Mouse (Mus musculus) lung, embryonic 16.5 days (tissue): ENCODE data around the gene Zfp553. TPM values are rescaled to one million over a fixed set of nuclear protein-coding genes. Genes with fewer than 3 reads are reported as not detected.

ENCODE experiments used
- ATAC-seq: fragments of 200-750 bp; cut with Nextera tagmentation; 2 replicates; pipeline ENCODE4 v1.8.0; 2017; ENCODE audit warnings: low read depth, mild to moderate bottlenecking, moderate library complexity
- H3K27ac ChIP-seq: fragments of 300-500 bp; sonication (generic); 2 replicates; pipeline ENCODE4 v1.5.1; 2014; ENCODE audit warnings: mild to moderate bottlenecking, control low read depth, low read length
- H3K27me3 ChIP-seq: fragments of 300-500 bp; sonication (generic); 2 replicates; pipeline ENCODE4 v1.6.1; 2014; ENCODE audit warnings: low read depth, low read length, mixed read lengths; ENCODE audit not compliant: control insufficient read depth, insufficient read depth
- H3K36me3 ChIP-seq: fragments of 300-500 bp; sonication (generic); 2 replicates; pipeline ENCODE4 v1.6.1; 2014; ENCODE audit warnings: low read length; ENCODE audit not compliant: control insufficient read depth, insufficient read depth
- H3K4me1 ChIP-seq: fragments of 300-500 bp; sonication (generic); replicated peaks from 2 replicates; pipeline ENCODE4 v1.6.1; 2014; ENCODE audit warnings: low read length, mixed read lengths; ENCODE audit not compliant: control insufficient read depth, insufficient read depth
- H3K4me2 ChIP-seq: fragments of 300-500 bp; sonication (generic); 2 replicates; pipeline ENCODE4 v1.6.1; 2014; ENCODE audit warnings: low read depth, low read length, control low read depth
- H3K4me3 ChIP-seq: fragments of 300-500 bp; sonication (generic); 2 replicates; pipeline ENCODE4 v1.5.1; 2014; ENCODE audit warnings: mild to moderate bottlenecking, low read length, control low read depth
- H3K9ac ChIP-seq: fragments of 300-500 bp; sonication (generic); 2 replicates; pipeline ENCODE4 v1.6.1; 2014; ENCODE audit warnings: low read length, control low read depth
- H3K9me3 ChIP-seq: fragments of 300-500 bp; sonication (generic); 2 replicates; pipeline ENCODE4 v1.6.1; 2016; ENCODE audit warnings: low read length; ENCODE audit not compliant: control insufficient read depth
- WGBS: fragments of 180-500 bp; shearing (Covaris S2); extraction: QIAGEN DNeasy Blood & Tissue Kit; methylation state at CpG from one replicate; pipeline ENCODE4 v1.1.7; 2014; 5-methylcytosine and 5-hydroxymethylcytosine counted together
- polyA plus RNA-seq: library from polyadenylated mRNA; unstranded; fragments of >200 nt; fragmentation: Nextera tagmentation; extraction: Ambion mirVana; gene quantifications from 2 replicates; pipeline ENCODE4 v1.2.1, GENCODE M21; 2015

The Zfp553 gene
- polyA plus RNA-seq, 1 experiment from 2014 or later = 27.7 TPM

DNA sequence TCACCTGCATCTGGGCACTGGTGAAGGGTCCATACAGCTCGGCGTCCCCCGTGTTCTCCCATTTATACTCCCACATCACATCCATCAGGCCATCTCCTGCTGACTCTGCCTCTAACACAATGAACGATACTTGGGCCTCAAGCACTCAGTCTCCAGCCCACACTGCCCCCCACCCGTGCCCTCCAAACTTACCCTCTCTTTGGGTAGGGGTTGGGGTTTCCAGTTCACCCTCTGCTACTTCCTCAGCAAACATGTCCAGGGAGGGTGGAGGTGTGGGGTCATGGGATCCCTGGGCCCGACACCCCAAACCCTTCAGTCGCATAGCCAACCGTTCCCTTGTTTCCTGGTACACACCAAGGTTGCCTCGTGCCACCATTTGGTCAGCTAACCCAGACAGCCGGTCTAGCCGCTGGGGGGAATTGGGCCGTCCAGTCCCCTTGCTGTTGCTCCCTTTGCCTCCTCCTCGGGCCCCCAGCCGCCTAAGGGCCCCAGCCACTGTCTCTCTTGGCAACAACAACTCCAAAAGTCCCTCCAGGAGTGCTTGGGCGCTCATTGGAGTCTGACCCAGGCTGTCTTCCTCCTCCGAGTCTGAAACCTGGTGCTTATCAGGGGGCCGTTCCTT, 38.7 kb upstream of the Zfp553 start:
- peak overlapping the region; percentile 93 for H3K4me2 ChIP-seq
- WGBS = 87% methylated on average over 17 of the region's 17 CpGs
- no peak overlapping the region for H3K4me3 ChIP-seq
- H3K36me3 ChIP-seq = peaks cover 47% of the 10 kb centered on the region
- peaks cover 17% of the 10 kb centered on the region for H3K4me1 ChIP-seq
- no peak for ATAC-seq
- no peaks in the 10 kb centered on the region for H3K9me3 ChIP-seq
- no peaks in the 10 kb centered on the region for H3K27me3 ChIP-seq
- H3K9ac ChIP-seq = no peak overlapping the region; the same call in 1 of the 2 replicates
- H3K27ac ChIP-seq = no peak overlapping the region

- peak overlapping the region; percentile 91 for H3K4me3 ChIP-seq
Observed at GRCm38 (mm10) chr7:127194633-127195029, 38.2 kb upstream of the Zfp553 start.

GRCm38 (mm10) chr7:127195544-127196295, 37.1 kb upstream of the Zfp553 start, which contains the start of gene Cd2bp2:
Cd2bp2 (minus strand) TSS chr7:127196050.
- Histone ChIP-seq H3K36me3 (peaks cover 61% of the 10 kb centered on the region), H3K4me1 (peaks cover 17% of the 10 kb centered on the region), H3K27me3 (no peaks in the 10 kb centered on the region), H3K9me3 (no peaks in the 10 kb centered on the region), H3K4me3 (peak within 1 kb of the TSS; percentile 91), H3K9ac (peak within 1 kb of the TSS; percentile 85), H3K4me2 (peak within 1 kb of the TSS; percentile 93), H3K27ac (peak within 1 kb of the TSS; percentile 93)
- ATAC-seq = peak; percentile 98
- WGBS = under 1% methylated on average over 51 of the region's 51 CpGs

More at GRCm38 (mm10) chr7:127194633-127195029, 38.2 kb upstream of the Zfp553 start:
- Histone ChIP-seq H3K36me3 (peaks cover 52% of the 10 kb centered on the region), H3K9ac (peak overlapping the region; percentile 82), H3K27ac (no peak overlapping the region), H3K9me3 (no peaks in the 10 kb centered on the region), H3K4me1 (peaks cover 17% of the 10 kb centered on the region), H3K4me2 (peak overlapping the region; percentile 93), H3K27me3 (no peaks in the 10 kb centered on the region)
- ATAC-seq = no peak
- WGBS = 55% methylated on average over 7 of the region's 7 CpGs

DNA sequence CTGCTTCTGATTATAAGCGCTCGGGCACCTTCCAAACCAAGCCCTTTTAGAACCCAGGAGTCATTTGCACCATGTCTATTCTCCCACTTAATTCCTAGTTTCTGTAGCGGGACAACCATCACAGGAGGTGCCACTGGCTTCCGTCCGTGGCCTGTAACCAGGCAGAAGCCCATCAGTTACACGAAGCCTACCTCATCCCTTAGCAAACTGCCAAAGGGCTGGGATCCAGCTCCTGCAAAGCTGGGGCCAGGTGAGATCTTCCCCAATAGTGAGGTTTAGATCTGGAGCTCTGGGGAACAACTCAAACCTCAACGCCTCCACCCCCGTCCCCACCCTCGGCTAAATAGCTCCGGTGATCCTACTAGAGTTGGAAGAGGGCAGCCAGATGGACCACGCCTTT, 36.4 kb upstream of the Zfp553 start:
- Histone ChIP-seq H3K9me3 (no peaks in the 10 kb centered on the region), H3K9ac (peak overlapping the region; percentile 85), H3K36me3 (peaks cover 63% of the 10 kb centered on the region), H3K4me3 (peak overlapping the region; percentile 91), H3K27ac (peak overlapping the region; percentile 92), H3K27me3 (no peaks in the 10 kb centered on the region), H3K4me2 (peak overlapping the region; percentile 86), H3K4me1 (peaks cover 17% of the 10 kb centered on the region)
- WGBS = 61% methylated on average over 11 of the region's 11 CpGs
- ATAC-seq = no peak

GRCm38 (mm10) chr7:127206606-127207005, 26.3 kb upstream of the Zfp553 start:
- no peak overlapping the region for H3K27ac ChIP-seq
- H3K27me3 ChIP-seq = no peaks in the 10 kb centered on the region
- peaks cover 15% of the 10 kb centered on the region for H3K36me3 ChIP-seq
- H3K4me2 ChIP-seq = peak overlapping the region; percentile 92
- H3K9ac ChIP-seq = peak overlapping the region; percentile 96
- WGBS = 39% methylated on average over 2 of the region's 2 CpGs
- H3K9me3 ChIP-seq = no peaks in the 10 kb centered on the region
- peaks cover 15% of the 10 kb centered on the region for H3K4me1 ChIP-seq
- peak overlapping the region; percentile 90 for H3K4me3 ChIP-seq
- no peak for ATAC-seq

GRCm38 (mm10) chr7:127207374-127208294, 25.2 kb upstream of the Zfp553 start:
- H3K27ac ChIP-seq = peak overlapping the region; percentile 89
- H3K4me3 ChIP-seq = peak overlapping the region; percentile 90
- H3K9ac ChIP-seq = peak overlapping the region; percentile 96
- no peaks in the 10 kb centered on the region for H3K9me3 ChIP-seq
- H3K4me2 ChIP-seq = peak overlapping the region; percentile 92
- H3K36me3 ChIP-seq = peaks cover 11% of the 10 kb centered on the region
- peaks cover 15% of the 10 kb centered on the region for H3K4me1 ChIP-seq
- peak; percentile 12 for ATAC-seq
- WGBS = under 1% methylated on average over 50 of the region's 53 CpGs
- no peaks in the 10 kb centered on the region for H3K27me3 ChIP-seq

GRCm38 (mm10) chr7:127208295-127208552, 24.6 kb upstream of the Zfp553 start, which contains the start of gene Tbc1d10b:
Tbc1d10b (minus strand) TSS chr7:127208468.
- Histone ChIP-seq H3K4me1 (peaks cover 15% of the 10 kb centered on the region), H3K9me3 (no peaks in the 10 kb centered on the region), H3K27me3 (no peaks in the 10 kb centered on the region), H3K9ac (peak within 1 kb of the TSS; percentile 96), H3K4me2 (peak within 1 kb of the TSS; percentile 92), H3K4me3 (peak within 1 kb of the TSS; percentile 90), H3K27ac (peak within 1 kb of the TSS; percentile 89), H3K36me3 (peaks cover 5% of the 10 kb centered on the region)
- peak; percentile 56 for ATAC-seq
- 0% methylated on average over 2 of the region's 44 CpGs for WGBS

DNA sequence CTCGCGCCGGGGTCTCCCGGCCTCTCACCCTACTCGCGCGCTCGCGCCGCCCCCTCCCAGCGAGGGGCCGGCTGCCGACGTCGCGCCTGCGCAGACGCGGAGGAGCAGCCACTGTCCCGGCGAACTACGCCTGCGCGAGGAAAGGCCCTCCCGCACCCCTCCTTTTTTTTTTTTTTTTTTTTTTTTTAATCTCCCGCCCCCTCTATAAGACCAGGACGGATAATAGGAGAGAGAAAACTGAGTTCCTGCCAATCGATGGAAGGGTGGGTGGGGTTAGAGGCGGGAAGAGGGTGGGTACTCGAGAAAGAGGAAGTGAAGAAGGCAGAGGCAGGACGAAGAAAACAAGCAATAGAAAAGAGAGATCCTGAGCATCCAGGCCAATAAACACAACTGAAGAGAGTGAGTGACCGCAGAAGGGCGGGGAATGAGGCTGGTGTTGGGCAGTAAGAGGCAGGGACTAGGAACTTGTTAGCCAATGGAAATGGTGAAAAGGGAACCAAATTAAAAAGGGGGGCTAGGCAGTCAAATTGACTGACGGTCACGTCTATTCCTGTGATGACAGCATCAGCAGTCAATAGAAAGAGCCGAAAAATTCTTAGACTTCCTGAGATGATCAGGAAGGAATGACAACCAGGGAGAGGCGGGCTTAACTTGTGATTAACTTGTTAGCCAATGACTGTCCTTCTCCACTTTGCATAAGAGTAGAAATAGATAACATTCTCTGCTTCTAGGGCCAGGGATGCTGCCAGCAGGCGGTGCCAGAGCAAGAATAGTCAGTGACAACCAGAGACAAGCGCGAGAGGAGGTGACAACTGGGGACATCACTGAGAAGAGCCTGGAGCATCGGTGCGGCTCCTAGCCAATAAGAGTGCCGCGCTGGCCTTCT, 24.1 kb upstream of the Zfp553 start, which contains the start of gene Mylpf:
Gene Mylpf (plus strand): TSS at position 338 of the 886 bp plus-strand sequence.
- peak; percentile 94 for ATAC-seq
- under 1% methylated on average over 40 of the region's 44 CpGs for WGBS
- no peaks in the 10 kb centered on the region for H3K27me3 ChIP-seq

More for the DNA sequence above, 24.1 kb upstream of the Zfp553 start, which contains the start of gene Mylpf:
- H3K4me2 ChIP-seq = peak within 1 kb of the TSS; percentile 92
- 0 out of 2 replicates have a peak, but pooled peaks cover 3% of the 10 kb centered on the region for H3K36me3 ChIP-seq
- peak within 1 kb of the TSS; percentile 96 for H3K9ac ChIP-seq
- H3K27ac ChIP-seq = peak within 1 kb of the TSS; percentile 89
- peaks cover 15% of the 10 kb centered on the region for H3K4me1 ChIP-seq
- no peaks in the 10 kb centered on the region for H3K9me3 ChIP-seq
- peak within 1 kb of the TSS; percentile 90 for H3K4me3 ChIP-seq
